Mouse (Mus musculus) megakaryocyte, embryonic 14.5 days (primary cell): ENCODE data around the gene Stx8.

ENCODE experiments used
- FLI1 ChIP-seq: IDR thresholded peaks from 2 replicates; pipeline ENCODE4 v1.6.1; 2012; ENCODE audit warnings: low read length, inconsistent platforms, mixed read lengths
- GATA1 ChIP-seq: IDR thresholded peaks from 3 replicates; pipeline ENCODE4 v1.6.1; 2012; ENCODE audit warnings: mixed read lengths, low read length, inconsistent platforms, borderline replicate concordance

DNA sequence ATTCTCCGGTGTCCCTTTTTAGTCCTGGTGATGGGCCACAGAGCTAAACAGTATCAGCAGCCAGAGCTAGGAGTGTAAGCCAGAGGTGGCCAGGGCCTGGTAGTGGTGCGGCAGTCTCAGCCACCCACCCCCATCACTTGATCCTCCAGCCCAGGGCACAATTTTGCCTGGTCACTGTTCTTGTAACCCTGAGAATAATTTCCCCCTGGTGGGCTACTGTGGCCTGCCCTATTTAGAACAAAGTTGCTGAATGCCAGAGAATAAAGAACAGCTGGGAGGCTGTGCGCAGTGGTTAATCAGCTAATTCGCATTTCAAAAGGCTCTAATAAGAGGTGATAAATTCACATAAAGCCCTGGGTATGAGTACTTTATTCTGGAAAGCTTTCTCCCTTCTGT is 180.5 kb downstream of the Stx8 start:
- TF ChIP-seq GATA1 = no peak
- no peak for TF ChIP-seq FLI1
